Mouse (Mus musculus) E14TG2a.4 (cell line): ENCODE measurements around the gene Pdlim7.

ENCODE experiments used
- CTCF ChIP-seq: conservative IDR thresholded peaks from 2 replicates; pipeline ENCODE4 v1.5.1; 2014; ENCODE audit warnings: low read length
- POU5F1 ChIP-seq: IDR thresholded peaks from 2 replicates; pipeline ENCODE4 v1.6.1; 2014; ENCODE audit warnings: low read length, borderline replicate concordance

- TF ChIP-seq CTCF (no peak), POU5F1 (no peak)
Observed at GRCm38 (mm10) chr13:55500575-55500974, 12.9 kb downstream of the Pdlim7 start.
